In genomic region chr9:99862936-99863335, GRCm38 (mm10) we compare ENCODE assay signal across 42 mouse cellular contexts. TPM values are rescaled to one million over a fixed set of nuclear protein-coding genes. Genes with fewer than 3 reads are reported as not detected.
"Had no signal": no experiment of that assay in that cellular context is flagged by ENCODE, and none has a peak within 500 bp of the region (broad histone marks: within the 10 kb centered on the region; RNA-seq: fewer than 3 reads in every experiment).

No protein-coding gene starts in this region.

- H3K36me3 ChIP-seq: limb, embryonic 10.5 days; limb, embryonic 12.5 days; limb, embryonic 13.5 days; limb, embryonic 15.5 days; liver, embryonic 12.5 days; liver, embryonic 13.5 days; liver, embryonic 15.5 days; lung, embryonic 15.5 days; midbrain, embryonic 10.5 days; midbrain, embryonic 12.5 days; midbrain, embryonic 13.5 days; midbrain, embryonic 15.5 days had no signal

- H3K4me3 ChIP-seq: limb, embryonic 10.5 days; limb, embryonic 12.5 days; limb, embryonic 13.5 days; limb, embryonic 15.5 days; liver, embryonic 12.5 days; liver, embryonic 13.5 days; liver, embryonic 15.5 days; lung, embryonic 15.5 days; megakaryocyte, embryonic 14.5 days; midbrain, embryonic 10.5 days; midbrain, embryonic 12.5 days; midbrain, embryonic 13.5 days; midbrain, embryonic 15.5 days; myocyte had no signal

- H3K4me2 ChIP-seq: limb, embryonic 12.5 days; limb, embryonic 13.5 days; limb, embryonic 15.5 days; liver, embryonic 11.5 days; liver, embryonic 12.5 days; liver, embryonic 13.5 days; liver, embryonic 15.5 days; lung, embryonic 14.5 days; lung, embryonic 15.5 days; midbrain, embryonic 11.5 days; midbrain, embryonic 12.5 days; midbrain, embryonic 13.5 days; midbrain, embryonic 15.5 days had no signal

- H3K9me3 ChIP-seq: limb, embryonic 10.5 days; limb, embryonic 12.5 days; limb, embryonic 13.5 days; limb, embryonic 15.5 days; liver, embryonic 12.5 days; liver, embryonic 13.5 days; liver, embryonic 15.5 days; lung, embryonic 15.5 days; megakaryocyte, embryonic 14.5 days; midbrain, embryonic 10.5 days; midbrain, embryonic 12.5 days; midbrain, embryonic 13.5 days; midbrain, embryonic 15.5 days had no signal

- H3K9ac ChIP-seq: limb, embryonic 12.5 days; limb, embryonic 13.5 days; limb, embryonic 15.5 days; liver, embryonic 12.5 days; liver, embryonic 13.5 days; liver, embryonic 14.5 days; liver, embryonic 15.5 days; liver, postnatal 0 days; lung, embryonic 14.5 days; lung, embryonic 15.5 days; midbrain, embryonic 12.5 days; midbrain, embryonic 13.5 days; midbrain, embryonic 15.5 days had no signal

- DNase-seq: left cerebral cortex, postnatal 4 days; liver; liver, embryonic 13.5 days; liver, postnatal 0 days; lung, adult 18-20 months; lung, adult 2 months; lung, embryonic 14.5 days; lung, postnatal 10 days; lung, postnatal 14 days; lung, postnatal 36 days; lung, postnatal 4 days; midbrain, embryonic 14.5 days had no signal

- ATAC-seq: liver, embryonic 12.5 days; liver, postnatal 0 days; lung, postnatal 0 days; midbrain, embryonic 13.5 days; midbrain, embryonic 15.5 days; midbrain, embryonic 16.5 days had no signal

- H3K4me1 ChIP-seq: limb, embryonic 10.5 days; limb, embryonic 12.5 days; limb, embryonic 13.5 days; limb, embryonic 15.5 days; liver, embryonic 12.5 days; liver, embryonic 13.5 days; liver, embryonic 15.5 days; lung, embryonic 15.5 days; megakaryocyte, embryonic 14.5 days; midbrain, embryonic 10.5 days; midbrain, embryonic 12.5 days; midbrain, embryonic 15.5 days had no signal

- H3K27ac ChIP-seq: limb, embryonic 10.5 days; limb, embryonic 12.5 days; limb, embryonic 13.5 days; limb, embryonic 15.5 days; liver, embryonic 12.5 days; liver, embryonic 13.5 days; liver, embryonic 14.5 days; liver, embryonic 15.5 days; lung, embryonic 15.5 days; macrophage; midbrain, embryonic 10.5 days; midbrain, embryonic 12.5 days; midbrain, embryonic 13.5 days; midbrain, embryonic 15.5 days had no signal

RNA-seq across cellular contexts. Expression of gene Sox14, which starts 13.0 kb away (rescaled TPM):
- total RNA-seq: left cerebral cortex, postnatal 10 days; left cerebral cortex, postnatal 14 days; left cerebral cortex, postnatal 25 days; left cerebral cortex, postnatal 36 days; left cerebral cortex, postnatal 4 days; liver, adult 2 months; megakaryocyte progenitor cell, adult 5-6 weeks; megakaryocyte, adult 5-6 weeks; megakaryocyte-erythroid progenitor cell, adult 5-6 weeks; monocyte, adult 5-6 weeks had no signal
- polyA plus RNA-seq: limb, embryonic 15.5 days; liver, adult 2 months; liver, embryonic 11.5 days; liver, embryonic 12.5 days; liver, embryonic 13.5 days; liver, embryonic 14.5 days; liver, embryonic 15.5 days; liver, embryonic 16.5 days; liver, postnatal 0 days; lung, adult 2 months; lung, embryonic 15.5 days; lung, embryonic 16.5 days; lung, postnatal 0 days; macrophage; myocyte had no signal
